Mouse (Mus musculus) CD4-positive, CD25-positive, alpha-beta regulatory T cell, adult 2 months (primary cell): ENCODE data around the gene Mylk.
A peak's percentile ranks its signal among the peaks of the same experiment; 100 is the strongest.

Experiments used
- DNase-seq: peaks from one replicate; pipeline ENCODE4 v3.0.0-alpha.2; 2012; ENCODE audit warnings: low read depth, low spot score

Mylk gene

GRCm38 (mm10) chr16:35023138-35023735 lies 278.2 kb downstream of the Mylk start:
- no peak for DNase-seq

GRCm38 (mm10) chr16:35024300-35024699 lies 279.3 kb downstream of the Mylk start:
- peak; percentile 48 for DNase-seq

GRCm38 (mm10) chr16:35025347-35025746 lies 280.3 kb downstream of the Mylk start:
- DNase-seq, result no peak

DNA sequence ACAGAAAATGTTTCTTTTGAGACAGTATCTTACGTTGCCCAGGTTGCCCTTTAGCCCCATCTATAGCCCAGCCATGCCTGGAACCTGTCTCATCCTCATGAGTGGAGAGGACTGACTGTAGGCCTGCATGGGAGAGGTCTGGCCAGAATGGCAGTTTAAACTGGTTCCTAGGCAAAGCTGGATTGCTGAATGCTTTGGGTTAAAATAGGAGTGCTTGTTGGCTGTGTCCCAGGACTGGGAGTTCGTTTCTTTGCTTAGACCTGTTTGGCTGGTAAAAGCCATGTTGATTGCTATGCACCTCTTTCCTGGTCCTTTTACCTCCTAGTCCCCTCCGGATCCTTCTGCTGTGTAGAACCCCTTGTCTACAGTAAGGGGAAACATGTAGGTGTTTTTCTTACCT lies 288.2 kb downstream of the Mylk start:
- DNase-seq, result no peak

DNA sequence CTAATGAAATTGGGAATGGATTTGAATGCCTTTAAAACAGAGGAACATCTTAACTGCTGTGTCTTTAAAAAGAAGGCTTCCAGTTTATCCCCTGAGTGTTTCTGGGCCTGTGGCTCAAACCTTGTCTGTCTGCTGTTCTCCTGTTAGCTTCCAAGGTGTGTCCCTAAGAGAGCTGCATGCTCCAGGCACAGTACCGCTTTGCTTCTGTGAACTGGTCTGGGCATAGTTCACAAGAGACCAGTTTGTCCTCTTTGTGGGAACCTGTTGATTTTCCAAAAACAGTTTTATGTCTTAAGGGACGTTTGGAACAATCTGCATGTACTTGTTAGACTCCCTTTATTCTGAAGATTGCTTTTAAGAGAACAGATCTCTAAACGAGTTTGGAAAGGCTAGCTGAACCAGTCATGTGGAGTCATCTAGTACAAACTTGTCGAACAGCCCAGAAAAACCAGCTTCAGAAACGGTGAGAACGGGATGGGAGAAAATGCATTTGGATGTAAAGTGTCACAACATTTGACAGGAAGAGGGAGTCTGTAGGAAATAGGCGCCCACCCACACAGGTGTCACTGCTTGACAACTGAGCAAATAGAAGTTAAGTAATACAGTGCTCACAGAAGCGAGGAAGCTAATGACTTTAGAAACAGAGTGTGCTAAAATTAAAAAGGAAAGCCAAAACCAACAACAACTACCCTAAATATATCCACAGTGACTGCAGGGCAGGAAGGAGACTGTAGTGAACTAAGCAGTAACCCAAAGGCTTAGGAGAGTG lies 289.0 kb downstream of the Mylk start:
- no peak for DNase-seq

DNA sequence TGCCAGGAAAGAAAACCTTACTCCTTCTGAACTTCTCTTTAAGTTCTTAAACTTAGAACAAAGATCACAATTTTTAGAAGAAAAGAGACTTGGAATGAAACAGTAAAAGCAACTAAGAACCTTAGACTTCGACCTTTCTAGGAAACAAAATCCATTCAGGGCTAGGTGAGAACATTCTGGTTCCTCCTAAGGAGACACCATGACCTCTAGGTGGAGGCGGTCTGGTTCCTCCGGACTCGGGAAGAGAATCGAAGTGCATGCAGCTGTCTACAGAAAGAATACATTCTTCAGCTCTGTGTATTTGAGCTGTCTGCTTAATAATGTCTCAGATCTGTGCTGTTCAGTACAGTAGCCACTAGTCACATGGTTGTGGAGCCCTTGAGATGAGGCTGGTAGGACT lies 290.0 kb downstream of the Mylk start:
- no peak for DNase-seq

DNA sequence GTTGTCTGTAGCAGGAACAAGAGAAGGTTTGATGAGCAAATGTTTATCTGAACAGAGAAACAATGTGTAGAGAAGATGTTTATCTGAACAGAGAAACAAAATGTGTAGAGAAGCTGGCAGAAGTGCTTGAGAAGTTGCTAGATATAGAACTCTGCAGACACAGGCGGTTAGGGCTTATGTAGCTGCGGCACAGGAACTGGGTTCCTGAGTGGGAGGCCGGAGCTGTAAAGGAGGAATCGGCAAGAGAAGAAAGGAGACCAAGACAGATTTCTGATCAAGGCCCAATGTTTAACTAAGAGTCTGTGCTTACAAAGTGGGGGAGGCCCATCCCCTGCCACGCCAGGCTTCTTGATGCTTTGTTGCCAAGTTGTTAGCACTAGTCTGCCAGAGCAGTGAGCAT lies 291.7 kb downstream of the Mylk start:
- DNase-seq, result no peak

- DNase-seq, result no peak
These were observed 293.5 kb downstream of the Mylk start for GRCm38 (mm10) chr16:35038343-35039057.

- DNase-seq, result no peak
These were observed 295.1 kb downstream of the Mylk start for GRCm38 (mm10) chr16:35040154-35040553.

GRCm38 (mm10) chr16:35041001-35041400 lies 296.0 kb downstream of the Mylk start:
- DNase-seq, result no peak

GRCm38 (mm10) chr16:35046081-35046775 lies 301.2 kb downstream of the Mylk start:
- no peak for DNase-seq

- no peak for DNase-seq
These were observed 302.4 kb downstream of the Mylk start for GRCm38 (mm10) chr16:35047272-35047969.

DNA sequence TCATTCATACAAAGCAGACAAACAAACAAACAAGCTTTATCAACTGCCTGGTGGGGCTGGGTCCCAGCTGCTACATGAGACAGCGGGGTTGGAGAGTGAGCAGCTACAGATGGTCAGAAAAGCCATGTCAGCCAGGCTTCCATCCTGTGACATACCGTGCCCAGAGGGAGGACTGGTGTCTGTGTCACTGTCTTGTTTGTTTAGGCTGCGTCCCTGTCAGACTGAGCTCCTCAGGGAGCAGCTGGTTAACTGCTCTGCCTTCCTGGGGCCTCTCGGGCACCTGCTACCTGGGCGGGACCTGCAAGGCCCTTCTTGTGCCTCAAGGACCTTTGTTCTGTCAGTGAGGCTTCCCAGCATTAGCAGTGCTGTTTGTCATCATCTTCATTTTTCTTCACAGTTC lies 306.1 kb downstream of the Mylk start:
- no peak for DNase-seq
